Mouse (Mus musculus) myocyte (in vitro differentiated cells): Measurements from ENCODE around the gene Papss2. TPM values are rescaled to one million over a fixed set of nuclear protein-coding genes. Genes with fewer than 3 reads are reported as not detected.

Experiments
- H3K27me3 ChIP-seq: one replicate; pipeline ENCODE4 v1.6.1; 2011; ENCODE audit not compliant: control insufficient read depth, insufficient read depth, insufficient read length
- H3K36me3 ChIP-seq: one replicate; pipeline ENCODE4 v1.6.1; 2011; ENCODE audit not compliant: control insufficient read depth, insufficient read depth
- H3K4me2 ChIP-seq: one replicate; pipeline ENCODE4 v1.6.1; 2011; ENCODE audit warnings: low read depth, control low read depth
- H3K4me3 ChIP-seq: one replicate; pipeline ENCODE4 v1.5.1; 2011; ENCODE audit warnings: mild to moderate bottlenecking, control low read depth, moderate library complexity
- H3K79me2 ChIP-seq: one replicate; pipeline ENCODE4 v1.6.1; 2011; ENCODE audit not compliant: control insufficient read depth, insufficient read depth
- H3ac ChIP-seq: one replicate; pipeline ENCODE4 v1.6.1; 2011; ENCODE audit not compliant: control insufficient read depth, insufficient read length
- CEBPB ChIP-seq: IDR thresholded peaks from 2 replicates; pipeline ENCODE4 v1.6.1; 2011; ENCODE audit warnings: mild to moderate bottlenecking, moderate library complexity; ENCODE audit not compliant: poor library complexity, insufficient read depth, severe bottlenecking
- E2F4 ChIP-seq: IDR thresholded peaks from one replicate; pipeline ENCODE4 v1.6.1; 2011; ENCODE audit warnings: mild to moderate bottlenecking, control low read depth, moderate library complexity; ENCODE audit not compliant: insufficient read depth
- MAX ChIP-seq: IDR thresholded peaks from one replicate; pipeline ENCODE4 v1.6.1; 2011; ENCODE audit warnings: low read depth, mild to moderate bottlenecking, control low read depth
- MYOD1 ChIP-seq, 3 experiments: IDR thresholded peaks; one replicate each; pipeline ENCODE4 v1.6.1; 2011; ENCODE audit warnings: control low read depth in 2 of 3, low read depth in 2 of 3, mild to moderate bottlenecking in 2 of 3, moderate library complexity in 1 of 3; ENCODE audit not compliant: insufficient read length in 2 of 3, control insufficient read depth in 1 of 3
- MYOG ChIP-seq, 3 experiments: IDR thresholded peaks; one replicate each; pipeline ENCODE4 v1.6.1; 2011; ENCODE audit warnings: control low read depth in 2 of 3, low read depth in 2 of 3, mild to moderate bottlenecking in 2 of 3; ENCODE audit not compliant: insufficient read length in 2 of 3, control insufficient read depth in 1 of 3, insufficient read depth in 1 of 3
- POLR2A ChIP-seq: IDR thresholded peaks from one replicate; pipeline ENCODE4 v1.6.1; 2011; ENCODE audit warnings: low read depth, mild to moderate bottlenecking, control low read depth, moderate library complexity; ENCODE audit not compliant: insufficient read length
- POLR2AphosphoS2 ChIP-seq: IDR thresholded peaks from one replicate; pipeline ENCODE4 v1.6.1; 2011; ENCODE audit warnings: low read depth, control low read depth; ENCODE audit not compliant: insufficient read length
- REST ChIP-seq: IDR thresholded peaks from one replicate; pipeline ENCODE4 v1.6.1; 2011; ENCODE audit warnings: mild to moderate bottlenecking, control low read depth, moderate library complexity; ENCODE audit not compliant: insufficient read depth, insufficient read length
- SRF ChIP-seq: IDR thresholded peaks from one replicate; pipeline ENCODE4 v1.6.1; 2011; ENCODE audit warnings: low read depth; ENCODE audit not compliant: control insufficient read depth, insufficient read length
- TCF12 ChIP-seq: IDR thresholded peaks from one replicate; pipeline ENCODE4 v1.6.1; 2011; ENCODE audit warnings: mild to moderate bottlenecking, control low read depth; ENCODE audit not compliant: poor library complexity, insufficient read depth, severe bottlenecking
- TCF3 ChIP-seq: IDR thresholded peaks from one replicate; pipeline ENCODE4 v1.6.1; 2011; ENCODE audit warnings: low read depth, control low read depth; ENCODE audit not compliant: insufficient read length
- USF1 ChIP-seq: IDR thresholded peaks from one replicate; pipeline ENCODE4 v1.6.1; 2011; ENCODE audit warnings: low read depth, mild to moderate bottlenecking, control low read depth, moderate library complexity
- polyA plus RNA-seq: library from polyadenylated mRNA; unstranded; fragments of >200 nt; fragmentation: generic; extraction: Trizol; gene quantifications from one replicate; pipeline ENCODE4 v1.2.1, GENCODE M21; 2012; ENCODE audit warnings: missing spikeins

The Papss2 gene
- polyA plus RNA-seq, 1 experiment: 0.47 TPM

GRCm38 (mm10) chr19:32637357-32638275, 42.0 kb downstream of the Papss2 start:
- Histone ChIP-seq H3ac (no peak overlapping the region), H3K4me2 (no peak overlapping the region), H3K79me2 (no peaks in the 10 kb centered on the region), H3K4me3 (no peak overlapping the region), H3K36me3 (no peaks in the 10 kb centered on the region), H3K27me3 (no peaks in the 10 kb centered on the region)
- TF ChIP-seq POLR2AphosphoS2: no peak
- no peak for TF ChIP-seq REST

GRCm38 (mm10) chr19:32638276-32638903, 42.8 kb downstream of the Papss2 start:
- Histone ChIP-seq H3ac (no peak overlapping the region), H3K4me2 (no peak overlapping the region), H3K36me3 (no peaks in the 10 kb centered on the region), H3K4me3 (no peak overlapping the region), H3K27me3 (no peaks in the 10 kb centered on the region), H3K79me2 (no peaks in the 10 kb centered on the region)
- no peak for TF ChIP-seq MYOG (IDR thresholded peaks at IDR 0.05; ENCODE audit: control insufficient read depth in 1 of 3, insufficient read depth in 1 of 3, insufficient read length in 2 of 3, low read depth in 2 of 3)
- no peak for TF ChIP-seq POLR2AphosphoS2
- no peak for TF ChIP-seq SRF
- no peak for TF ChIP-seq POLR2A
- no peak for TF ChIP-seq USF1
- no peak for TF ChIP-seq MAX
- TF ChIP-seq E2F4: no peak
- no peak for TF ChIP-seq MYOD1 (IDR thresholded peaks at IDR 0.05; ENCODE audit: control insufficient read depth in 1 of 3, insufficient read length in 2 of 3, low read depth in 2 of 3)
- TF ChIP-seq CEBPB: no peak
- no peak for TF ChIP-seq REST

- no peak overlapping the region for H3K4me3 ChIP-seq
- no peaks in the 10 kb centered on the region for H3K79me2 ChIP-seq
- no peak overlapping the region for H3K4me2 ChIP-seq
- no peak for TF ChIP-seq MYOG (IDR thresholded peaks at IDR 0.05; ENCODE audit: control insufficient read depth in 1 of 3, insufficient read depth in 1 of 3, insufficient read length in 2 of 3, low read depth in 2 of 3)
- no peak for TF ChIP-seq SRF
- TF ChIP-seq MAX: no peak
- TF ChIP-seq CEBPB: no peak
- TF ChIP-seq E2F4: no peak
- no peak for TF ChIP-seq REST
- no peak for TF ChIP-seq USF1
- no peak for TF ChIP-seq MYOD1 (IDR thresholded peaks at IDR 0.05; ENCODE audit: control insufficient read depth in 1 of 3, insufficient read length in 2 of 3, low read depth in 2 of 3)
- no peak for TF ChIP-seq TCF12
- TF ChIP-seq POLR2A: no peak
- no peak for TF ChIP-seq TCF3
- TF ChIP-seq POLR2AphosphoS2: no peak
- no peaks in the 10 kb centered on the region for H3K27me3 ChIP-seq
- no peak overlapping the region for H3ac ChIP-seq
- no peaks in the 10 kb centered on the region for H3K36me3 ChIP-seq
Observed at GRCm38 (mm10) chr19:32641535-32641934, 45.9 kb downstream of the Papss2 start.

GRCm38 (mm10) chr19:32641995-32642394, 46.4 kb downstream of the Papss2 start:
- no peaks in the 10 kb centered on the region for H3K36me3 ChIP-seq
- TF ChIP-seq TCF12: no peak
- TF ChIP-seq MAX: no peak
- TF ChIP-seq REST: no peak
- TF ChIP-seq USF1: no peak
- TF ChIP-seq MYOD1 (IDR thresholded peaks at IDR 0.05; ENCODE audit: control insufficient read depth in 1 of 3, insufficient read length in 2 of 3, low read depth in 2 of 3): no peak
- TF ChIP-seq CEBPB: no peak
- no peak for TF ChIP-seq TCF3
- no peak for TF ChIP-seq E2F4
- TF ChIP-seq POLR2AphosphoS2: no peak
- TF ChIP-seq POLR2A: no peak
- no peak for TF ChIP-seq MYOG (IDR thresholded peaks at IDR 0.05; ENCODE audit: control insufficient read depth in 1 of 3, insufficient read depth in 1 of 3, insufficient read length in 2 of 3, low read depth in 2 of 3)
- TF ChIP-seq SRF: no peak
- H3K4me2 ChIP-seq: no peak overlapping the region
- no peaks in the 10 kb centered on the region for H3K79me2 ChIP-seq
- H3ac ChIP-seq: no peak overlapping the region
- H3K4me3 ChIP-seq: no peak overlapping the region
- H3K27me3 ChIP-seq: no peaks in the 10 kb centered on the region
